Mouse (Mus musculus) kidney, embryonic 15.5 days (tissue): ENCODE measurements around the gene Fbxo3. TPM values are rescaled to one million over a fixed set of nuclear protein-coding genes. Genes with fewer than 3 reads are reported as not detected.
"Not testable (repeated sequence)": the region's sequence is repeated elsewhere in the genome, so short reads cannot be mapped to it uniquely, and the experiment has no call there.

Source experiments
- ATAC-seq: fragments of 200-750 bp; cut with Nextera tagmentation; replicated peaks from 2 replicates; pipeline ENCODE4 v1.8.0; 2017; ENCODE audit warnings: moderate TSS enrichment; ENCODE audit not compliant: low FRiP score
- H3K27ac ChIP-seq: fragments of 300-500 bp; sonication (generic); 2 replicates; pipeline ENCODE4 v1.5.1; 2015; ENCODE audit warnings: mild to moderate bottlenecking, inconsistent platforms
- H3K27me3 ChIP-seq: fragments of 300-500 bp; sonication (generic); 2 replicates; pipeline ENCODE4 v1.6.1; 2015; ENCODE audit warnings: inconsistent platforms
- H3K36me3 ChIP-seq: fragments of 300-500 bp; sonication (generic); 2 replicates; pipeline ENCODE4 v1.6.1; 2015; ENCODE audit warnings: inconsistent platforms
- H3K4me1 ChIP-seq: fragments of 300-500 bp; sonication (generic); 2 replicates; pipeline ENCODE4 v1.6.1; 2015; ENCODE audit warnings: inconsistent platforms
- H3K4me2 ChIP-seq: fragments of 300-500 bp; sonication (generic); 2 replicates; pipeline ENCODE4 v1.6.1; 2015; ENCODE audit warnings: moderate library complexity, mild to moderate bottlenecking, inconsistent platforms
- H3K4me3 ChIP-seq: fragments of 300-500 bp; sonication (generic); replicated peaks from 2 replicates; pipeline ENCODE4 v1.5.1; 2015; ENCODE audit warnings: mild to moderate bottlenecking, inconsistent platforms
- H3K9ac ChIP-seq: fragments of 300-500 bp; sonication (generic); 2 replicates; pipeline ENCODE4 v1.6.1; 2015; ENCODE audit warnings: mild to moderate bottlenecking, inconsistent platforms
- H3K9me3 ChIP-seq: fragments of 300-500 bp; sonication (generic); replicated peaks from 2 replicates; pipeline ENCODE4 v1.6.1; 2016; ENCODE audit warnings: inconsistent platforms
- WGBS: fragments of 180-500 bp; shearing (Covaris S2); methylation state at CpG from one replicate; pipeline ENCODE4 v1.1.7; 2015; ENCODE audit warnings: mixed read lengths; 5-methylcytosine and 5-hydroxymethylcytosine counted together
- polyA plus RNA-seq: library from polyadenylated mRNA; unstranded; fragments of >200 nt; fragmentation: Nextera tagmentation; extraction: Ambion mirVana; gene quantifications from 2 replicates; pipeline ENCODE4 v1.2.1, GENCODE M21; 2015

Fbxo3 gene
- polyA plus RNA-seq, 1 experiment from 2014 or later, result 54.3 TPM

GRCm38 (mm10) chr2:104041632-104042031, 14.1 kb downstream of the Fbxo3 start:
- Histone ChIP-seq H3K27me3 (no peaks in the 10 kb centered on the region), H3K9ac (no peak overlapping the region), H3K4me3 (no peak overlapping the region), H3K4me1 (0 out of 2 replicates have a peak, but pooled peaks cover 4% of the 10 kb centered on the region), H3K36me3 (peaks cover 53% of the 10 kb centered on the region), H3K9me3 (no peaks in the 10 kb centered on the region), H3K4me2 (no peak overlapping the region), H3K27ac (no peak overlapping the region)
- ATAC-seq, result no peak
- 56% methylated on average over 5 of the region's 5 CpGs for WGBS

- H3K4me3 ChIP-seq, result no peak overlapping the region
- H3K9ac ChIP-seq, result no peak overlapping the region
- no peak for ATAC-seq
- H3K9me3 ChIP-seq, result no peaks in the 10 kb centered on the region
- peaks cover 47% of the 10 kb centered on the region for H3K36me3 ChIP-seq
- no peak overlapping the region for H3K4me2 ChIP-seq
- 0 out of 2 replicates have a peak, but pooled peaks cover 4% of the 10 kb centered on the region for H3K4me1 ChIP-seq
- no peak overlapping the region for H3K27ac ChIP-seq
- H3K27me3 ChIP-seq, result no peaks in the 10 kb centered on the region
- 93% methylated on average over 15 of the region's 15 CpGs for WGBS
Measured at GRCm38 (mm10) chr2:104042766-104043165, 15.2 kb downstream of the Fbxo3 start.

GRCm38 (mm10) chr2:104043624-104044478, 16.3 kb downstream of the Fbxo3 start:
- ATAC-seq, result no peak
- Histone ChIP-seq H3K4me2 (no peak overlapping the region), H3K9me3 (no peaks in the 10 kb centered on the region), H3K27me3 (no peaks in the 10 kb centered on the region), H3K4me1 (0 out of 2 replicates have a peak, but pooled peaks cover 4% of the 10 kb centered on the region), H3K4me3 (no peak overlapping the region), H3K9ac (no peak overlapping the region), H3K36me3 (peaks cover 48% of the 10 kb centered on the region), H3K27ac (0 out of 2 replicates have a peak overlapping the region, but pooled peaks have one; percentile 13)
- WGBS, result 33% methylated on average over 5 of the region's 5 CpGs

GRCm38 (mm10) chr2:104044479-104045080, 17.1 kb downstream of the Fbxo3 start:
- Histone ChIP-seq H3K4me3 (no peak overlapping the region), H3K9ac (no peak overlapping the region), H3K9me3 (no peaks in the 10 kb centered on the region), H3K4me2 (no peak overlapping the region), H3K4me1 (0 out of 2 replicates have a peak, but pooled peaks cover 4% of the 10 kb centered on the region), H3K36me3 (peaks cover 47% of the 10 kb centered on the region), H3K27ac (0 out of 2 replicates have a peak overlapping the region, but pooled peaks have one; percentile 13), H3K27me3 (no peaks in the 10 kb centered on the region)
- WGBS, result 64% methylated on average over 1 of the region's 1 CpGs
- ATAC-seq, result no peak

- no peak overlapping the region for H3K27ac ChIP-seq
- no peaks in the 10 kb centered on the region for H3K27me3 ChIP-seq
- no peaks in the 10 kb centered on the region for H3K9me3 ChIP-seq
- 92% methylated on average over 1 of the region's 1 CpGs for WGBS
- no peak overlapping the region for H3K9ac ChIP-seq
- no peaks in the 10 kb centered on the region for H3K4me1 ChIP-seq
- ATAC-seq, result no peak
- no peak overlapping the region for H3K4me3 ChIP-seq
- no peak overlapping the region for H3K4me2 ChIP-seq
- H3K36me3 ChIP-seq, result peaks cover 53% of the 10 kb centered on the region
Measured at GRCm38 (mm10) chr2:104058381-104058780, 30.9 kb downstream of the Fbxo3 start.

- peaks cover 47% of the 10 kb centered on the region for H3K36me3 ChIP-seq
- no peak overlapping the region for H3K9ac ChIP-seq
- no peaks in the 10 kb centered on the region for H3K4me1 ChIP-seq
- H3K27me3 ChIP-seq, result no peaks in the 10 kb centered on the region
- H3K4me3 ChIP-seq, result no peak overlapping the region
- WGBS, result 88% methylated on average over 4 of the region's 4 CpGs
- H3K9me3 ChIP-seq, result no peaks in the 10 kb centered on the region
- no peak for ATAC-seq
- no peak overlapping the region for H3K27ac ChIP-seq
- no peak overlapping the region for H3K4me2 ChIP-seq
Measured at GRCm38 (mm10) chr2:104058954-104059353, 31.4 kb downstream of the Fbxo3 start.

GRCm38 (mm10) chr2:104059786-104060185, 32.3 kb downstream of the Fbxo3 start:
- Histone ChIP-seq H3K4me1 (no peaks in the 10 kb centered on the region), H3K9ac (no peak overlapping the region), H3K27me3 (no peaks in the 10 kb centered on the region), H3K27ac (no peak overlapping the region), H3K9me3 (no peaks in the 10 kb centered on the region), H3K4me3 (no peak overlapping the region), H3K4me2 (no peak overlapping the region), H3K36me3 (peaks cover 39% of the 10 kb centered on the region)
- 65% methylated on average over 10 of the region's 10 CpGs for WGBS
- no peak for ATAC-seq

- no peak for ATAC-seq
- Histone ChIP-seq H3K4me3 (no peak overlapping the region), H3K27me3 (no peaks in the 10 kb centered on the region), H3K36me3 (peaks cover 31% of the 10 kb centered on the region), H3K9ac (no peak overlapping the region), H3K27ac (no peak overlapping the region), H3K4me2 (no peak overlapping the region), H3K4me1 (no peaks in the 10 kb centered on the region), H3K9me3 (no peaks in the 10 kb centered on the region)
- WGBS, result 96% methylated on average over 6 of the region's 6 CpGs
Measured at GRCm38 (mm10) chr2:104060996-104061395, 33.5 kb downstream of the Fbxo3 start.

- H3K9ac ChIP-seq, result no peak overlapping the region
- no peak overlapping the region for H3K4me3 ChIP-seq
- H3K27ac ChIP-seq, result no peak overlapping the region
- no peak overlapping the region for H3K4me2 ChIP-seq
- ATAC-seq, result no peak
- no peaks in the 10 kb centered on the region for H3K9me3 ChIP-seq
- peaks cover 31% of the 10 kb centered on the region for H3K36me3 ChIP-seq
- no peaks in the 10 kb centered on the region for H3K4me1 ChIP-seq
- H3K27me3 ChIP-seq, result no peaks in the 10 kb centered on the region
Measured at GRCm38 (mm10) chr2:104062665-104063064, 35.1 kb downstream of the Fbxo3 start.

- peaks cover 20% of the 10 kb centered on the region for H3K36me3 ChIP-seq
- WGBS, result 79% methylated on average over 2 of the region's 2 CpGs
- no peak overlapping the region for H3K9ac ChIP-seq
- H3K27me3 ChIP-seq, result no peaks in the 10 kb centered on the region
- H3K4me2 ChIP-seq, result no peak overlapping the region
- H3K4me1 ChIP-seq, result no peaks in the 10 kb centered on the region
- H3K4me3 ChIP-seq, result no peak overlapping the region
- ATAC-seq, result no peak
- no peaks in the 10 kb centered on the region for H3K9me3 ChIP-seq
- no peak overlapping the region for H3K27ac ChIP-seq
Measured at GRCm38 (mm10) chr2:104064152-104064551, 36.6 kb downstream of the Fbxo3 start.

- ATAC-seq, H3K27me3 ChIP-seq, H3K27ac ChIP-seq, H3K9ac ChIP-seq, H3K4me2 ChIP-seq, H3K4me3 ChIP-seq, H3K36me3 ChIP-seq, H3K9me3 ChIP-seq, H3K4me1 ChIP-seq: not testable (repeated sequence)
- WGBS, result 95% methylated on average over 6 of the region's 6 CpGs
Measured at GRCm38 (mm10) chr2:104065526-104065925, 38.0 kb downstream of the Fbxo3 start, which contains the start of gene Gm10912. Gm10912 (plus strand) TSS chr2:104065826.

- not testable (repeated sequence) for ATAC-seq, H3K9ac ChIP-seq, H3K4me3 ChIP-seq, H3K9me3 ChIP-seq, H3K27ac ChIP-seq, H3K36me3 ChIP-seq, H3K4me1 ChIP-seq, H3K27me3 ChIP-seq
- H3K4me2 ChIP-seq, result peak within 1 kb of the TSS; percentile 69; the same call in 1 of the 2 replicates
- WGBS, result 82% methylated on average over 7 of the region's 7 CpGs
Measured at GRCm38 (mm10) chr2:104068450-104068849, 40.9 kb downstream of the Fbxo3 start, which contains the start of gene Gm10799. Gm10799 (minus strand) TSS chr2:104068550.
